Mouse (Mus musculus) spleen, adult 18-20 months (tissue): ENCODE measurements around the gene Grhpr.
"Not testable (repeated sequence)": the region's sequence is repeated elsewhere in the genome, so short reads cannot be mapped to it uniquely, and the experiment has no call there.

Experiments used
- DNase-seq, 2 experiments: peaks; one replicate each; pipeline ENCODE4 v3.0.0; 2022; ENCODE audit warnings: mixed read lengths in 2 of 2

The Grhpr gene

DNA sequence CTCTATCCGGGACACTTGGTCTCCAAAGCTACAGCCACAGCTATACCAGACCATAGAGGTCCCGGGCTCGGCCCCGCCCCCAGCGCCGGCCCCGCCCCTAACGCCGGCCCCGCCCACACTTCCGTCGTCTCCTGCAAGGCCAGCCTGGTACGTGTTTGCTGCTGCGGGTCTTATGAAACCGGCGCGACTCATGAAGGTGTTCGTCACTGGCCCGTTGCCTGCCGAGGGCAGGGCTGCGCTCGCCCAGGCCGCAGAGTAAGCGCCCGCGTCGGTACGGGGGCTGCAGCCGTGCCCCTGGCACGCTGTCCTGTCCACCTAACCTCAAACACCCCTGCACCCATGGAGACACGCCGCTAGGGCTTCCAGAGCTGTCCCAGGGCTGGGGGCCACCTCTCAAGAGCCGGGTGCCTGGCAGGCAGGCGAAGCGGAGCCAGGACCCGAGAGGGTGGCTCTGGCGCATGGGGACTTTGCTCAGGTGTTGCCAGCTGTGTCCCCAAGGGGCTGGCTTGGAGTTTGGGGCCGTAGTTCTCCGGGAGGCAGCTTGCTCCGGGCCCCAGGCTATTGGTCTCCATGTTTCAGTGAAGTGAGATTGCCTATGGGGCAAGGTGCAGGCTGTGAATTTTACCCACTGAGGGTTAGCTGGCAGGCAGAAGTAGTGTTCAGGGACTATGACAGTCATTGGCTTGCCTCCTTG lies at the start of gene Grhpr:
TSS of gene Grhpr (plus strand) at position 116 of the 694 bp plus-strand sequence.
- DNase-seq = peak; percentile 74 to 76

DNA sequence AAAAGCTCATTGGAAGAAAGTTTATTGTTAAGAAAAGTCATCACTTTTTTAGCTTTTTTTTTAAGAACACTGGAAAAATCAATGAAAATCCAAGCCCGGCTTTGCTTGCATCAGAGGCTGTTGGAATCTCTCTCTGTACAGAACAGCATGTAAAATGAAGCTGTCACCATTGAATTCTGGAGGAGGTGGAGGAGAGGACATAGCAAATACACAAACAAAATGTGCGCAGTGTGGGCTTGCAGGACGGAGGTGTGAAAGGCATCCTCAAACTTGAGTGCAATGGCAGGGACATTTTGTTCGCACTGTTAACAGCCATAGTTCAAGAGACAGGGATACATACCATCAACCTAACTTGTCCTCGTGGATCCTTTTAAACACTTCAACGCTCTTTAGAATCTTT lies 49.5 kb upstream of the Grhpr start:
- no peak for DNase-seq

GRCm38 (mm10) chr4:44938359-44939340 lies 42.5 kb upstream of the Grhpr start:
- DNase-seq = peak; percentile 46 to 52

DNA sequence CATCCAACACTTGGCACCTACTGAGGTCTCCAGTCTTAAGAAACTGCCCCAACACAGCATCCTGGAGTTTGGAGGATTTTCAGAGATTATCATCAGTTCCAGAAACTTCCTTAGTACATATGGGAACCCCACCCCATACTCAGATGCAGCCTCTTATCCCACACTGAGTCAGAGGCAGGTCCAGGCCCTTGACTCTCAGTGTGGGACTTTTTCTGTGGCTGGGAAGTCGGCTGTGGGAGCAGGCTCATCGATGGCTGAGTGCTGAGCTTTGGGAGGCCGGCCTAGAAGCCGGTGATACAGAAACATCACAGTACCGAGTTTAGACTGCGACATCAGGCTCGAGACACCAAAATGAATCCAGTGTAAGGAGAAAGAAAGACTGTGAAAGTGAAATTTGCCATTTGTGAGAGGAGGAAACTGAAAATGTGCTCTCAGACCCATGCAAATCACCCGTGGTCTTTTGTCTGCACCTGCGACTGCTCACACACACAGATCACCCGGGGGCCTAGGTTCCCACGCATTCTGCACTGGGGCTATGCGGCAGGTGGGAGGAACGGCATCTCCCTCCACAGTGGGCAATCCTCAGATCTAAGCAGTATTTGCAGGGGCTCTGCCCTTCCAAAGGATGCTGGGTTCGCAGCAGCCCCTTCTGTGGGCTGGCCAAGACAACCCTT lies 41.5 kb upstream of the Grhpr start:
- DNase-seq = peak; percentile 58 to 61

DNA sequence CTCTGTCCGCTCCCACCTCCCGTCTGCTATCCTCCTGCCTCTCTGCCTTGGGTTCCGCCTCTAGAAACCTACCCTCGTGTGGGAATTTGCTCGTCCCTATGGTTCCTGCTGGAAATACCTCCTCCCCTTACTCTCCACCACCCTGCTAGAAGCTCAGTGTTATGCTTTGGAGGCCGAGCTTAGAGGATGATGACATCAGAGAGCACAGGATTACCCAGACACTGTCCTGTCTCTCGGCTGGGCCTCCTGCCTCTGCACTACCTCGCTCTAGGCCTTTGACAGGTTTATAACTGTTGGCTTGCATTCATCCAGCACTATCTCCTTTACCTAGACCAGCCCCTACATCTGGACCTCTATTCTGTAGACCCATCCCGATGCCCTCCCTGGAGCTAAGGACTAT lies 40.9 kb upstream of the Grhpr start:
- DNase-seq = no peak

DNA sequence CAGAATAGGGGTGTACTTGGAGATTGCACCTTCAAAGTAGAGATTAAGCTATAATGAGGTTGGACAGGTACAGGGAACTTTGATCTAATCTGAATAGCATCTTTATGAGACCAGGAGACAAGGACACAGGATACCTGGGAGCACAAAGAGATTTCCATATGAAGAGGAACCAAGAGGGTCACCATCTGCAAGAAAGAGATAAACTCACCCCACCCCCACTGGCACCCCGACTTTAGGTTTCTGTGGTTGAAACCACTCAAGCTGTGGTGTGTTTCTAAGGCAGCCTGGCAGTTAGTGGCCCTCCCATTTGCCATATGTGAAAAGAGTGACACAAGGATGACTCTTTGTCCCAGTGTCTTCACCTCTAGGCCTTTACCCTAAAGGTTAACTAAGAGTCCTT lies 39.0 kb upstream of the Grhpr start:
- peak in 1 of 2 experiments; percentile 25 for DNase-seq

- no peak for DNase-seq
Observed at GRCm38 (mm10) chr4:44943480-44943879, 37.7 kb upstream of the Grhpr start.

DNA sequence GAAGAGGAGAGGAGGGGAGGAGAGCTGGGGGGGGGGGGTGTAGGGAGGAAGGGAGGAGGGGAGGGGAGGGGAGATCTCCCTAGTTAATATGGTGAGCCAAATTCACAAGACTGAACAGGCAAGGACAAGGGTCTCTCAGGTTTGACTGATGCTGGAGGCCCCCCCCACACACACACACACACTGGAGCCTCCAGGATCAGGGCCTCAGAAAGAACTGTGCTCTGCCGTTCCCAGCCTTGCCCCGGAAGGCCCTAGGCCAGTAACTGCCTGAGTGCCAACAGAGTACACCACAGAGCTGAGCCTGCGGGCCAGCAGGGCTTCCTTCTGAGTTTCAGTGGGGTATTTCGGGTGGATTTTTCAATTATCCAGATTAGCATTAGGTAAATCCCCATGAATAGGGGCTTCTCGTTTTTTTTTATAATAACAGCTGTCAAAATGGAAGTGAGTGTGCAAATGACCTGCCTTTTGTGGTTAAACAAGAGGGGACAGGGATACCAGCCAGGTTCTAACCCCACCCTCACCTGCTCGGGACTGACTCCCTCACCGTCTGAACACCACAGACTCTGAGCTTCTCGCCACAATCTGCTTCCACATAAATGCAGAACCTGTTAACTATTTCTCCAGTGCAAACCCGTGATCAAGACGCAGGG lies 36.6 kb upstream of the Grhpr start:
- no peak for DNase-seq

- DNase-seq = not testable (repeated sequence)
Observed at GRCm38 (mm10) chr4:44946126-44946525, 35.1 kb upstream of the Grhpr start.

DNA sequence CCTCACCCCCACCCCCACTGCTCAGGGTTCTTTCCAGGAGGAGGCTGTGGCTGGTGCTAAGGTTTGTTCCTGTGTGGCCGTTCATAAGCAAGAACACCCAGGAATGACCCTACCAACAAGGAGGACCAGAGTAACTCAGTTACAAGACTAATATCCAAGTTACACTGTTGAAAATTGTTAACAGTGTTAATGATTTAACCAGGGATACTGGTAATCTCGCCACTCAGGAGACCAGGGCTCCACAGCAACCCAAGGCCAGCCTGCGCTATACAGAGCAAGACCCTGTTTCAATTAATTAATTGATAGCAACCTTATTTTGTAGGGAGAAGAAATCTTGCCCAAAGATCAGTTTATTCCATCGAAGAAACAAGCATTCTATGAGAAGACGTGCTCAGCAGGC lies 33.7 kb upstream of the Grhpr start:
- no peak for DNase-seq

DNA sequence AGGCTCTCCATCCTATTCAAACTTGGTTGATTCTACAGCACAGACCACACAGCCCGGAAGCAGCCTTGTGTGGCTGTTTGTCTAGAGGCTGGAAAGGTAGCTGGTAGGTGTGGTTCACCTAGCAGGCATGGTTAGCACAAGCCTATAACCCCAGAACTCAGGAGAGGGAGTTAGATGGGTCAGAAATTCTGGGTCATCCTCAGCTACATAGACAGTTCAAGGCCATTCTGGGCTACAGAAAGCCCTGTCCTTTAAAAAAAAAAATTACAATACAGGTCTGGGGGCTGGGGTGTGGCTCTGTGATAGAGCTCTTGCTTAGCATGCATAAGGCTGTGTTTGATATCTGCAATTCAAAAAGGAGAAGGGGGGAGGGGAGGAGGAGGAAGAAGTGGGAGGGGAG lies 32.9 kb upstream of the Grhpr start:
- DNase-seq = no peak

DNA sequence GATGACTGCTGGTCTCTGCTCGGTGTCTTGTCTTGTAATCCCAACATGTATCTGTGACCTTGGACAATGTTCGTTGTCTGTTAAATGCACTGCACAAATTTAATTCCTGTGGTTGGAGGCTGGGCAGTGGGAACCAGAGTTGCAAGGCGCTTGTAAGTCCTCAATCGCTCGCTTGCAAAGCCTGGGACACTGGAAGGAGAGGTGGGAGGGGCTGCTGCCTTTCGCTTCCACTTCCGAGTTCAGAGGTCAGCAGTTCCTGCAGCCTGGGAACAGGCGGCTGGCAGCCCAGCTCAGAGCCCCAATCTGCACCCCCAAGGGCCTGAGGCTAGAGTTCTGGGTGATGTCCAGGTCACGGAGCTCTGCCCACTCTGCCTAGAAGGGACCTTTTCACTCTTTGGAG lies 28.2 kb upstream of the Grhpr start:
- no peak for DNase-seq

DNA sequence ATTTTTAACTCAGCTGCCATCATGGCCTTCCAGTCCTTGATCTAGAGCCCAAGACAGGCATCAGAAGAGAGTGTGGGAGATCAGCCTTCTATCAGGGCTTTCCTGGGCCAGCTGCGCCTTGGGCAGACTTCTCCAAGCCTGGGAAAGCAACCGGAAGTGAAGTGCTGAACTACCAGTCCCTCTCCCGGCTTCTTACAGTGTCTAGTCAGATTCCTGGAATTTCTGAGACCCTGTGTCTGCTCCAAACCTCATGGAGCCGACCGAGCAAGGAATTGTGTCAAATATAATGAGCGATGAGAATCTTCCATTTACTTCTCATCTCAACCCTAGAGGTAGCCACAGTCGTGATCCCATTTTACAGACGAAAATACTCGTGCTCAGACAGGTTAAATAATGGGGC lies 22.4 kb upstream of the Grhpr start:
- no peak for DNase-seq

GRCm38 (mm10) chr4:44959220-44959619 lies 22.0 kb upstream of the Grhpr start:
- no peak for DNase-seq

DNA sequence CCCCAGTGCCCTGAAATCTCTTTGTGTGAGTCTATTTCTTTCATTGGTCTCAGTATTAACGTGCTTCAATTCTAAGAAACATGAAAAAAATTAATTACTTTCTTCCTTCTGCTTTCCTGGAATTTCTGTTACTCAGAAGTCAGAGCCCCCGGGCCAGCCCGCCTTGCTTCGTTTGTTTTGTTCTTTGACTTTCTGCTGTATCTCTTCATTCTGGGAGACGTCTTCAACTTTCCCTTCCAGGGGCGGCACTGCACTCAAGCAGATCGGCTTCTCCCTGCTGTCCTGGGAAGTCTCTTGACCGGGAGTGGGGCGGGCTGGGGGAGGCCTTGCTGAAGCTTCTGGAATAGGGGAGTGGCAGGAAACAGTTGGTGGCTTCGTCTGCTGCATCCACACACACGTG lies 18.0 kb upstream of the Grhpr start:
- no peak for DNase-seq

GRCm38 (mm10) chr4:44965175-44965574 lies 16.0 kb upstream of the Grhpr start:
- DNase-seq = no peak

DNA sequence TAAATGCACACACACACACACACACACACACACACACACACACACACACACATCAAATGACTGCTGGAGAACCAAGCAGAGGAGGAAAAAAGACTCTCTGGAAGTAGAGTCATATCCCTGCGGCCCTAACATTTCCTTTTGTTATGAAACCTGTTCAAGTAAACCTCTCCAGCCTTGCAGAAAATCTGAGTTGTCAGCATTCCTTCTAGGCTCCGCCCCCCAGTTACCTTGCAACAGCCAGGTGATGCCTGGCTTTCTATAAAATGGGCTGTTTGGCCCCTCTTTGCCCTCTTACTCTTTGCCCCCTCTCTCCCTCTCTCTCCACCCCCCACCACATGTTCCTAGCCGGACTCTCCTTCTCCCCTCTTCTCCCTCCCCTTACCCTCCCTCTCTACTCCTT lies 15.5 kb upstream of the Grhpr start:
- no peak for DNase-seq

- peak; percentile 38 to 58 for DNase-seq
Observed at GRCm38 (mm10) chr4:44967402-44967801, 13.8 kb upstream of the Grhpr start.

GRCm38 (mm10) chr4:44970056-44970455 lies 11.1 kb upstream of the Grhpr start:
- peak; percentile 70 to 78 for DNase-seq

DNA sequence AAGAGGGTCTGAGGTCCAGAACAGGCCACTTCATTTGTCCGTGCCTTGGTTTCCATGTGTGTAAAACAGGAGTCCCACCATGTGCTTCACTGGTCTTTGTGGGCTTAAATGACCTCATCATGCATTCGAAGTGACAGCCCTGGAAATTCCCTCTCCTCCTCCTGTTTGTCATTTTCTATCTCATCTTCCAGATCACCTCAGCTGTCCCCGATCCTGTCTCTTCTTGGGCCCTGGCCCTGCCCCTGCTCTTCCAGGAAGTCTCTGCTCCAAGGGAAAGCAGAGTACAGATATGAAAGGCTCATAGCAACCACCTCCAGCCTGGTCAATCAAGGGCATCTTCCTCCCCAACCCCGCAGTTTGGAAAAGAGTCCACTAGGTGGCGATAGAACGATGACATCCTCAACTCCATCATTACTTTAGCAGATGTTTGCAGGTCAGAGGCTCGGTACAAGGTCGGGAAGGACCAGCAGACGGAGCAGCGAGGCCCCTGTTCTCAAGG lies 10.5 kb upstream of the Grhpr start:
- peak; percentile 34 to 63 for DNase-seq

DNA sequence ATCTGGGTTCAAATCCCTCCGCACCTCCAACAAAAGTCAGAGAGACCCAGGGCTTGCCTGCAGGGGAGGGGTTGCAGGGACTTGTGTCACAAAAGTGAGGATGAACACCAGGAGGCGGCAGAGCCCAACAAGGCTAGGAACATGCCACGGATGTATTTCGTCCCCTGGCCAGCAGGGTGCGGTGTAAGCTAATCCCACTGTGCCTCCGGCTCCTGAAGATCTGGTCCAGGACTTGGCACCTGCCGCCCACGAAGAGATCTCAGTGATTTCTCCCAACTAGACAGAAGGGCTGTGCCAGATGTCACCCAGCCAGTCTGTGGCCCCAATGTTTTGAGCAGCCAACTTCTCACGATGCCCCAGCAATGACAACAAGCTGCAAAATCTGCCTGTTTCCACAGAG lies 7.7 kb upstream of the Grhpr start:
- DNase-seq = peak; percentile 76 to 90

DNA sequence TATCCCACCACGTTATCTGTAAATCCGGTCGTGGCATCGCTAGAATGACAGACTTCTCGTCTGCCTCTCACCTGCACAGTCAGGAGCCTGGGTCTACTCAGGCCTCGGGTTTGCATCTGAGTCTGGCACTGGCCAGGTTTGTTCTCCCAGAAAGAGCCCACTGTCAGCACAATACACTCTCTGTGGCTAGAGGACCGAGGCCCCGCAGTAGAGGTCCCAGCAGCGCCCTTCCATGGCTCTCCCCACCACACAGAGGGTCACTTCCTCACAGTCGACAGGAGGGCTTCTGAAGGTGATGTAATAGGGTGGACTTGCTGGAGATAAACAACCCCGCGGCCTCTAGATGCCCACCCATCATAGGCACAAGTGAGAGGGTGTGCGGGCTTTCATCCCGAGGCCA lies 7.3 kb upstream of the Grhpr start:
- DNase-seq = no peak

DNA sequence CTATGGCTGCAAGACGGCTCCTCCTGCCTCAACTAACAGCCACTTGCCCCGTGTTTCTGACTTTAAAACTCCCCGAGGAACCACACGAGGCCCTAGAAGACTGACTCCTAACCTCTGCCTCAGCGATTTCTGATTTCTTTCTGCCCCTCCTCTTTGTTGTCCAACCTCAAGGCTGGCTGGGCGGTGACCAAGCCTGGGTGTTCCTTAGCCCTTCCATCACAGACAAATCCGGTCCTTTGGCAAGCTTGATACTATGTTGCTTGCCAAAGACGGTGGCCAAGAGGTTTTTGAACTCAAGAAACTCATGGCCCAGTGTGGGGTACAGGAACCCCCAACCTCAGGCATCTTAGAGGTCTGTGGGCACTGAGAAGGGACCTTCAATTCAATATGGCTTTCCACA lies 6.9 kb upstream of the Grhpr start:
- no peak for DNase-seq
